Comparison of ENCODE assay signal across 18 mouse cellular contexts in genomic region chr4:114957403-114957802, GRCm38 (mm10). TPM values are rescaled to one million over a fixed set of nuclear protein-coding genes. Genes with fewer than 3 reads are reported as not detected.
DNase-seq lines count a peak whose midpoint lies in the region; ATAC-seq and TF ChIP-seq lines count a peak whose summit lies in the region.
"Had no signal": no experiment of that assay in that cellular context is flagged by ENCODE, and none has a peak within 500 bp of the region (broad histone marks: within the 10 kb centered on the region; RNA-seq: fewer than 3 reads in every experiment).

No protein-coding gene starts in this region.

- peaks cover 2% of the 10 kb centered on the region; the same call in 1 of the 2 replicates for H3K36me3 ChIP-seq in hindbrain, postnatal 0 days (ENCODE audit: insufficient read depth, low read length)
- peaks cover 21% of the 10 kb centered on the region for H3K36me3 ChIP-seq in hindbrain, embryonic 13.5 days

- no peak for TF ChIP-seq POLR2A in lung, adult 2 months (IDR thresholded peaks at IDR 0.05; ENCODE audit: borderline replicate concordance, extremely low read depth, low read depth, low read length)

- no peaks in the 10 kb centered on the region for H3K4me1 ChIP-seq in hindbrain, postnatal 0 days (ENCODE audit: insufficient read depth, low read length)
- H3K4me1 ChIP-seq in hindbrain, embryonic 13.5 days (replicated peaks), result no peaks in the 10 kb centered on the region
- no peaks in the 10 kb centered on the region for H3K4me1 ChIP-seq in lung, adult 2 months (ENCODE audit: control insufficient read depth, insufficient read depth, low read length)
- H3K4me1 ChIP-seq: lung, embryonic 15.5 days; midbrain, embryonic 10.5 days had no signal

- no peaks in the 10 kb centered on the region for H3K27me3 ChIP-seq in hindbrain, postnatal 0 days (ENCODE audit: insufficient read depth, low read length)
- no peaks in the 10 kb centered on the region for H3K27me3 ChIP-seq in hindbrain, embryonic 13.5 days
- H3K27me3 ChIP-seq: lung, embryonic 15.5 days had no signal

- no peak overlapping the region for H3K4me2 ChIP-seq in hindbrain, postnatal 0 days (ENCODE audit: low read depth, low read length)
- no peak overlapping the region for H3K4me2 ChIP-seq in hindbrain, embryonic 13.5 days
- H3K4me2 ChIP-seq: lung, embryonic 15.5 days had no signal

- no peaks in the 10 kb centered on the region for H3K9me3 ChIP-seq in hindbrain, postnatal 0 days (ENCODE audit: low read length)
- H3K9me3 ChIP-seq in hindbrain, embryonic 13.5 days, result no peaks in the 10 kb centered on the region
- H3K9me3 ChIP-seq: lung, embryonic 15.5 days; midbrain, embryonic 10.5 days had no signal

- H3K27ac ChIP-seq in hindbrain, postnatal 0 days, result no peak overlapping the region
- H3K27ac ChIP-seq in hindbrain, embryonic 13.5 days, result no peak overlapping the region
- H3K27ac ChIP-seq: left cerebral cortex, adult 2 months; lung, embryonic 15.5 days; midbrain, embryonic 10.5 days; stomach, postnatal 0 days had no signal

- no peak for TF ChIP-seq CTCF in hindbrain, postnatal 0 days (IDR thresholded peaks at IDR 0.05; ENCODE audit: low read depth)
- no peak for TF ChIP-seq CTCF in lung, adult 2 months (IDR thresholded peaks at IDR 0.05; ENCODE audit: insufficient read depth, low read length)

- no peak overlapping the region for H3K4me3 ChIP-seq in hindbrain, postnatal 0 days (ENCODE audit: low read length)
- no peak overlapping the region for H3K4me3 ChIP-seq in hindbrain, embryonic 13.5 days
- no peak overlapping the region for H3K4me3 ChIP-seq in lung, adult 2 months (replicated peaks; ENCODE audit: extremely low read depth, low read depth, low read length)
- H3K4me3 ChIP-seq: left cerebral cortex, adult 2 months; lung, embryonic 15.5 days; midbrain, embryonic 10.5 days had no signal

- no peak overlapping the region for H3K9ac ChIP-seq in hindbrain, postnatal 0 days (replicated peaks; ENCODE audit: low read length)
- H3K9ac ChIP-seq in hindbrain, embryonic 13.5 days, result no peak overlapping the region
- H3K9ac ChIP-seq: lung, embryonic 15.5 days had no signal

- peak; percentile 38 for DNase-seq in adrenal gland, postnatal 10 days
- no peak for DNase-seq in adrenal gland, adult 2 months
- DNase-seq in hindbrain, postnatal 0 days (ENCODE audit: low spot score), result peak; percentile 14
- DNase-seq in lung, postnatal 10 days, result peak; percentile 14
- no peak for DNase-seq in lung, adult 2 months
- peak; percentile 53 to 66 for DNase-seq in kidney, postnatal 25 days
- DNase-seq in c-Kit-positive CD71-positive TER-119-positive erythroid progenitor cells, embryonic 14.5 days (ENCODE audit: low spot score), result no peak
- DNase-seq: gastrocnemius, postnatal 14 days; thymus, postnatal 25 days had no signal

- ATAC-seq in hindbrain, postnatal 0 days, result no peak
- ATAC-seq in hindbrain, embryonic 13.5 days (ENCODE audit: low FRiP score), result no peak
- ATAC-seq: activated CD4-positive, CD25-positive, alpha-beta regulatory T cell, adult 4 months had no signal

RNA-seq across cellular contexts. Expression of gene Cmpk1, which starts 29.6 kb away (rescaled TPM):
- 10 to 100 TPM; 86.6 to 94.9 TPM for total RNA-seq in adrenal gland, postnatal 10 days (2021)
- total RNA-seq in adrenal gland, adult 2 months (2021), result 100 to 1,000 TPM; 106 to 118 TPM
- 30.9 and 37.6 TPM in 2 replicates for polyA plus RNA-seq in adrenal gland, adult 2 months (2012; rRNA removed)
- 68.0 and 70.3 TPM in 2 replicates for total RNA-seq in hindbrain, postnatal 0 days (2014; rRNA removed)
- polyA plus RNA-seq in hindbrain, postnatal 0 days (2015; fragmentation: Nextera tagmentation; extraction: Ambion mirVana), result 199 and 204 TPM in 2 replicates
- 186 and 191 TPM in 2 replicates for polyA plus RNA-seq in hindbrain, embryonic 13.5 days (2015; fragmentation: Nextera tagmentation; extraction: Ambion mirVana)
- polyA plus RNA-seq in lung, adult 2 months (2012; rRNA removed), result 11.1 and 12.2 TPM in 2 replicates

RNA-seq across cellular contexts. Expression of gene Foxe3, which starts 31.6 kb away (rescaled TPM):
- not detected for total RNA-seq in adrenal gland, postnatal 10 days (2021)
- total RNA-seq in adrenal gland, adult 2 months (2021), result not detected
- 0.20 and 1.2 TPM in 2 replicates for polyA plus RNA-seq in adrenal gland, adult 2 months (2012; rRNA removed)
- total RNA-seq in hindbrain, postnatal 0 days (2014; rRNA removed), result not detected in 2 replicates
- not detected in 2 replicates for polyA plus RNA-seq in hindbrain, postnatal 0 days (2015; fragmentation: Nextera tagmentation; extraction: Ambion mirVana)
- polyA plus RNA-seq in hindbrain, embryonic 13.5 days (2015; fragmentation: Nextera tagmentation; extraction: Ambion mirVana), result not detected in 2 replicates
- not detected in 2 replicates for polyA plus RNA-seq in lung, adult 2 months (2012; rRNA removed)
- total RNA-seq: gastrocnemius, postnatal 14 days; heart, postnatal 25 days; left cerebral cortex, adult 2 months had no signal
- polyA plus RNA-seq: activated CD4-positive, CD25-positive, alpha-beta regulatory T cell, adult 4 months; limb, embryonic 14.5 days; lung, embryonic 15.5 days; spleen, adult 2 months; stomach, postnatal 0 days had no signal

RNA-seq across cellular contexts. Expression of gene Stil, which starts 42.6 kb away (rescaled TPM):
- 1 to 10 TPM; 2.6 to 4.1 TPM for total RNA-seq in adrenal gland, postnatal 10 days (2021)
- total RNA-seq in adrenal gland, adult 2 months (2021), result under 1 TPM; 0.31 to 0.58 TPM
- 0.10 and 0.13 TPM in 2 replicates for polyA plus RNA-seq in adrenal gland, adult 2 months (2012; rRNA removed)
- 2.8 and 3.6 TPM in 2 replicates for total RNA-seq in hindbrain, postnatal 0 days (2014; rRNA removed)
- 2.3 and 2.8 TPM in 2 replicates for polyA plus RNA-seq in hindbrain, postnatal 0 days (2015; fragmentation: Nextera tagmentation; extraction: Ambion mirVana)
- 3.1 and 3.5 TPM in 2 replicates for polyA plus RNA-seq in hindbrain, embryonic 13.5 days (2015; fragmentation: Nextera tagmentation; extraction: Ambion mirVana)
- 0.26 and 0.28 TPM in 2 replicates for polyA plus RNA-seq in lung, adult 2 months (2012; rRNA removed)

RNA-seq across cellular contexts. Expression of gene Foxd2, which starts 48.7 kb away (rescaled TPM):
- 1 to 10 TPM; 1.5 to 1.6 TPM for total RNA-seq in adrenal gland, postnatal 10 days (2021)
- 1 to 10 TPM; 1.2 to 2.8 TPM for total RNA-seq in adrenal gland, adult 2 months (2021)
- 5.7 and 6.3 TPM in 2 replicates for polyA plus RNA-seq in adrenal gland, adult 2 months (2012; rRNA removed)
- total RNA-seq in hindbrain, postnatal 0 days (2014; rRNA removed), result 0.90 and 1.8 TPM in 2 replicates
- 0.16 and 0.30 TPM in 2 replicates for polyA plus RNA-seq in hindbrain, postnatal 0 days (2015; fragmentation: Nextera tagmentation; extraction: Ambion mirVana)
- polyA plus RNA-seq in hindbrain, embryonic 13.5 days (2015; fragmentation: Nextera tagmentation; extraction: Ambion mirVana), result 0.21 and 0.28 TPM in 2 replicates
- 0.53 and 0.77 TPM in 2 replicates for polyA plus RNA-seq in lung, adult 2 months (2012; rRNA removed)
- polyA plus RNA-seq: stomach, postnatal 0 days had no signal

Comparison
In these comparisons a context has a peak if more than half of its experiments do, and no peak if none do; other contexts are left out.
1. DNase-seq: peak in adrenal gland, postnatal 10 days (single experiment), hindbrain, postnatal 0 days (single experiment), lung, postnatal 10 days (single experiment) and kidney, postnatal 25 days (2 of 2); none in adrenal gland, adult 2 months (single experiment), lung, adult 2 months (single experiment) and c-Kit-positive CD71-positive TER-119-positive erythroid progenitor cells, embryonic 14.5 days (single experiment).